Mouse (Mus musculus) heart, adult 2 months (tissue): ENCODE measurements around the gene Psme2.
A peak's percentile ranks its signal among the peaks of the same experiment; 100 is the strongest.

ENCODE experiments used
- CTCF ChIP-seq: fragments of 200-600 bp; IDR thresholded peaks from 2 replicates; pipeline ENCODE4 v1.8.1; 2022; ENCODE audit warnings: antibody characterized with exemption, mild to moderate bottlenecking, moderate library complexity
- EP300 ChIP-seq: fragments of 200-500 bp; IDR thresholded peaks from 2 replicates; pipeline ENCODE4 v1.6.1; 2011; ENCODE audit warnings: low read depth, low read length, control low read depth; ENCODE audit not compliant: insufficient read depth
- POLR2A ChIP-seq: fragments of 200-500 bp; IDR thresholded peaks from 2 replicates; pipeline ENCODE4 v1.6.1; 2011; ENCODE audit warnings: mild to moderate bottlenecking, low read depth, low read length, control low read depth; ENCODE audit not compliant: insufficient read depth

- peak; percentile 90 for TF ChIP-seq POLR2A
- peak; percentile 8; the same call in 1 of the 2 replicates for TF ChIP-seq CTCF
- TF ChIP-seq EP300 = peak; percentile 44; the same call in 1 of the 2 replicates
Observed at GRCm38 (mm10) chr14:55560202-55561073, 30.5 kb downstream of the Psme2 start, which contains the start of gene A730061H03Rik.
